Mouse (Mus musculus) lung, adult 2 months (tissue): ENCODE measurements at regions not wholly inside any gene's neighbourhood (a gene's known extent, or its start where the extent isn't known, plus 50 kb on each side); places are given as distances from the start of the nearest gene placed in this dataset.

Source experiments
- CTCF ChIP-seq: fragments of 200-500 bp; IDR thresholded peaks from 2 replicates; pipeline ENCODE4 v1.5.1; 2011; ENCODE audit warnings: mild to moderate bottlenecking, low read length, control low read depth; ENCODE audit not compliant: insufficient read depth
- POLR2A ChIP-seq: fragments of 200-500 bp; IDR thresholded peaks from 2 replicates; pipeline ENCODE4 v1.6.1; 2011; ENCODE audit warnings: low read depth, mild to moderate bottlenecking, control low read depth, low read length, borderline replicate concordance; ENCODE audit errors: extremely low read depth

DNA sequence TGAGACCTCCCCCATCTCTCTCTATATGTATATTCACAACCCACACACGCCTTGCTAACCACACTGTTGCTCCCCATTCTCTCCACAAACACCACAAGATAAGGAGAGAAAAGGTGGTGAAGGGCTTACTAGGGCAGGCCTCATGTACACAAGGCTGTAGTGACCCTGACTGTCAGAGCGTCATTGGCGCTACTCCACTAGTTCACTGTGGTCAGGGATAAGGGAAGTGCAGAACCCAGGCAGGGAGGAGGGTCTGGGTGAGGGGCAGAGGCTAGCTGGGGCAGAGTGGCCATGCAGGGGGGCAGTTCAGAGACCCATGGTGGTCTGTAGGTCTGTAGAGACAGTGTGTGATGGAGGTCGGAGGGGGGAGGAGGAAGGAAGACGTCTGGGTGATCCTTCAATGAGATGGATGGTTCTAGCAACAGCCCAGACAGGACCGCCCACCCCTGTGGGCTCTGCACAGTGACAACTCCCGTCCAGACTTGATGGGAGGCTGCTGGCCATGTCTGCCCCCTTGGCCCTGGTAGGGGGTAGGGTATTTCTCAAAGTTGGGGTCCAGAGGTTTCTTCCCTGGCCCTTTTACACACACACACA is 82.1 kb upstream of the Zbtb40 start:
- TF ChIP-seq CTCF (no peak), POLR2A (no peak)
